Mouse (Mus musculus) layer of hippocampus, adult 8-10 months (tissue): ENCODE results near the gene Pou2f3. TPM values are rescaled to one million over a fixed set of nuclear protein-coding genes. Genes with fewer than 3 reads are reported as not detected.

Experiments
- DNase-seq, 2 experiments: peaks; one replicate each; pipeline ENCODE4 v3.0.0; 2022; ENCODE audit warnings: low spot score in 2 of 2
- total RNA-seq, 4 experiments: library from RNA; stranded (reverse); gene quantifications; 2 replicates each; pipeline ENCODE4 v1.2.4; 2022

Gene Pou2f3
- total RNA-seq, 4 experiments from 2014 or later = 0.34 TPM; not detected in 3

DNA sequence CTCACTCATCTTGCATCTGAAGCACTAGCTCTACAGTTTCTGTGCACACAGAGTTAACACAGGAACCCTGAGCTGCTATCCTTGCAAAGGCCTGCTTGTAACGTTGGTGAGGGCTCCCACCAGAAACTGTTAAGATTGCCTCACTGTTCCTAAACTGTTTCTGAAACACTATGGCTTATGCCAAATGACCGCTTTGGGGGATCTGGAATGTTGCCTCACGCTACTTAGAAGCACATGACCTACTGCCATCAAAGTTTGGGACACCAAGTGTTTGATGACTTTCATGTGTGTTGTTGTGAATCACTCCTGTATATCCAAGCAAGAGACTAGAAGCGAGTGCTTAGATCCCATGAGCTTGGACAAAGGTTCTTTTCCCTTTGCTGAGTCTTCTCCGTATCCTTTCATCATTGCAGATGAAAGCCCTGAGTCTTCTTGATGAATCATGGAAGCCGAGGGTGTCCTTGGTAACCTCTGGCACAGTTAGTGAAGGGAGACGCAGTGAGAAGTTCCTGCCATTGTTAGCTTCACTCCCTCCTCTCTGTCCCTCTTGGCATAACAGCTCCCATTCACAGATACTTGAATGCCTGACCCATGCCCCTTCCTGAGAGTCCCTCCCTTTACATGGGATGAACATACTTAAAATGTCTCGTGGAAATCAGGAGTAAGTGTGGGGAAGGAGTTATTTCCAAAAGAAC is 99.7 kb downstream of the Pou2f3 start:
- no peak for DNase-seq

DNA sequence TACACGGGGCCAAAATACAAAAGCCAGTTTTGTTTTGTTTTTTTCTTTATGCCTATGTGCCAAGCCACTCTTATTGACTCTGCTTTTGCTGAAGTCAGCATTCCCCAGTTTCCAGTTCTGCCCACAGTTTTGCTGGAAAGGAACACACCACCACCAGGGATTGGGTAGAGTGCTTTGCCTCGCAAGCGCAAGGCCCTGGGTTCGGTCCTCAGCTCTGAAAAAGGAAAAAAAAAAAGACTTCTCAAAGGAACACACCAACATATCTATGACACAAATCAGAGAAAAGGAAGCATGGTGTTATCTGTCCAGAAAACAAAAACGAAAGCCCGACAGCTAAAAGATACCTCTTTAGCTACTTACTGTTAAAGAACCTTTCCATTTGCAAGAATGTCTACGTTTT is 101.0 kb downstream of the Pou2f3 start:
- no peak for DNase-seq

DNA sequence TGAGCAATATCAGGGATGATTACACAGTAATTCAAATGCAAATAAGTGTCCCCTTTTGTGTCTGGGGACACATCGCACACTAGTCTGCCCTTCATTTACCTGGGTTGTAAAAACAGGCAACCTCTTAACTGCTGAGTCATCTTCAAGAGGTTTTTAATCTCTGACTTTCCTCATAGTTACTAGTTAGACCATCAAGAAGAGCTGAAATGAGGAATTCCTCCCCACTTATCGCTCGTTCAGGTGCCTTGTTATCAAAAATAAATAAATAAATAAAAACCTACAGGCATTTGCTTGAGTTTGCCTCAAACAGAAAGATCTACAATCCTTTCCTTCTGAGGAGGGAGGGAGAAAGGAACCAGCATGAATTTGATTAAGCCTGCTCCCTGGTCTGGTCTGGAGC is 101.4 kb downstream of the Pou2f3 start:
- DNase-seq = no peak

DNA sequence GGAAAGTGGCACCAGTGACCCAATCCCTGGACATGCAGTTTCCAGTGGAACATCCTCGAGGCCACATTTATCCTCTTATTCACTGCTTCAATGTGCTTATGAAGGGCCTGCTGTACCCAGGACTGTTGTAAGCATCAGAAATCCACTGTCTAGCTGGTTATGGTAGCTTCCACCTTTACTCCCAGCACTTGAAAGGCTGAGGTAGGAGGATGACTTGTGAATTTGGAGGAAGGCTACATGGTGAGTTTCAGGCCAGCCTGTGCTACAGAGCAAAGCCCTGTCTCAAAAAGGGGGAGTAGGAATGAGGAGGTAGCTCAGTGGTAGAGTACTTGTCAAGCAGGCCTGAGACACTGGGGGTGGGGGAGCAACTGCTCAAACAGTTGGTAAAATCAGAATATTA is 102.1 kb downstream of the Pou2f3 start:
- no peak for DNase-seq

DNA sequence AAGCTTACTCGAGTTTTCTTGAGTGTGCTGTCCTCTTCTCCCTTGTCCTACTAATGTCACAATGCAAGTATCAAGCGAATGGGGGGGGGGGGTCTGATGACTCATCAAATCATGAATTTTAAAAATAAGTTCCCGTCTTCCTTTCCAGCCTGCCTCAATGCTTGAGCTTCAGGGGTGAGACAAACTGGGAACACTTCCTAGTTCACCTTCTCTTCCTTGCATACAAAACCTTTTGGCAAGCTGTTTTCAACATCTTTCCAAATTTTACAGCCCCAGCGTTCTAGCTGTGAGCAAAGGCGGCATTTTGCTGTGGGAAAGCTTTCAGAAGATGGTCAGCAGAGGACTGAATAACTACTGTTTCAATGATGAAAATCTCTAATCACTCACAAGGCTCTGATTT is 102.6 kb downstream of the Pou2f3 start:
- DNase-seq = no peak

GRCm38 (mm10) chr9:43107187-43107517 is 103.0 kb downstream of the Pou2f3 start, which contains the start of gene Arhgef12:
Gene Arhgef12 (minus strand): TSS chr9:43107239.
- DNase-seq = peak; percentile 57 to 61

GRCm38 (mm10) chr9:43106426-43107186 is 103.6 kb downstream of the Pou2f3 start:
- DNase-seq = no peak

GRCm38 (mm10) chr9:43105664-43106361 is 104.4 kb downstream of the Pou2f3 start:
- DNase-seq = peak; percentile 84 to 87

DNA sequence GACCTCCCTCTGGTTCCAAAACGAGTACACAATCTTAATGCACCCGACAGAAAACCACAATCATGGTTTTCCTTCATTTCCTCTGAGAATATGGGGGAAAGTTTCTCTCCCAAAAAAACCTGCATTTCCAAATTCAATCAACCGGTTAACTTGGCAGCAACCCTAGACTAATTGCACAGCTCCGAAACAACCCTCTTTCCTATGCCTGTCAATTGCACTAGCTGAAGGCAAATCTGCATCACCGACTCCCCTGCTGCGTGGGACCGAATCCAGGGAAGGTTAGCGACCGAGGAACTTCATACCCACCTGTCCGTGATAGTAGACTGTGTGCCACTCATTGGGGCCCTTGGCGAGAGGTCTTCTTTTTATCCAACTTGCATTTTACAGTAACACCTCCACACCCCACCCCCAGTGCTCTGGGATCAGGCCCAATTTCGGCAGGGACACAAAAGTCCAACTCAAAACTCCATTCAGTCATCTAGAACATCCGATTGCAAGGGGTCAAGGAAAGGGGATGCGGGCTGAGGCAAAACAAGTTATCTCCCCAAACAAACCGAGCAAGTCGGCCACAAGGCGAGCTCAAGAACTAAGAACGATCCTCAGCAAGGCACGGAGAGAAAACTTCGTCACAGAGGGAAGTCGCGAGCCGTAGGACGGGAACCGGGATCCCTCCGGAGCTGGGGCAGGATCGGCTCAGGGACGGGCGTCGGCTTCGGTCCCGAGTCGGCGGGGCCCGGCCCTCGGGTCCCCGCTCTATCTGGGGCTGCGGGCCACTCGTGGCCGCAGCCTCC is 105.1 kb downstream of the Pou2f3 start:
- DNase-seq = no peak

DNA sequence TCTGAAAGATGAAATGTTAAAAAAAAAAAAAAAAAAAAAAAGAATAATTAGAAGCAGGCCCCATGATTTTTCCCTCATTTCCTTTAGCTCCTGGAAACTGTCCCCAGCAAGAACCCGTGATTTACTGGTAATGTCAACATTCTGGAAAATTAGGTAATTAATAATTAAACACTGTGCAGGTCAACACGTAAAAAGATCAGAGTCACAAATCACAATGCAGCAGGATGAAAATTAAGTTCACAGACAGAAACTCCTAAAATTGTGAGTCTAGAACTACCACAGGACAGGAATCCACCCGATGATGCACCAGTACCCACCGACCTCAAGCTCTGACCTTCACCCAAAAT is 105.7 kb downstream of the Pou2f3 start:
- no peak for DNase-seq

DNA sequence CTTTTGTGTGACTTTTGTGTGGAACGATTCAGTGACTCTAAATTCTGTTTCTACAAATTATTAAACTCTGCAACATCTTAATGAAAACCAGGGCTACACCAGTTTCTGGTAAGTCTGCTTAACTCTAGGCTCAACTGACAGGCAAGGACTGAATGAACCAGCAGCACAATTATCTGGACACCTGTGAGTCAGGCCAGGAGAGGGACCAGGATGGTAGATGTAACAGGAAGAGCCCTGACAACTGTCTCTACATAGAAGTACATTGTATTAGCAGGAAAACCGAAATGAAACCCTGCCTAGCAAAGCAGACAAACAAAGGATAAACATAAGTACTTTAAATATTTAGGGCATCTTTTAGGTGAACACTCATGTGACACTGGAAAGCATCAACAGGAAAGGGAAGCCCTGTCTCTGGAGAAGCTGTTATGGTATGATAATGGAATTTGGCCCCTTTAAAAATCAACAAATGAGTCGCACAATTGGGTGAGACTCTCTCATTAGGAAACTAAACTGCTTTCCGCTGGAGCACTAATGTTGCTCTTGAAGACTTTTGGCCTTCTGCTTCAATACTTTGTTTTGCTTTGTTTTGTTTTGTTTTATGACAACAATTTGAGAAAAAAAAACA is 106.4 kb downstream of the Pou2f3 start:
- no peak for DNase-seq

- DNase-seq = no peak
These were observed 107.2 kb downstream of the Pou2f3 start for GRCm38 (mm10) chr9:43102931-43103330.

DNA sequence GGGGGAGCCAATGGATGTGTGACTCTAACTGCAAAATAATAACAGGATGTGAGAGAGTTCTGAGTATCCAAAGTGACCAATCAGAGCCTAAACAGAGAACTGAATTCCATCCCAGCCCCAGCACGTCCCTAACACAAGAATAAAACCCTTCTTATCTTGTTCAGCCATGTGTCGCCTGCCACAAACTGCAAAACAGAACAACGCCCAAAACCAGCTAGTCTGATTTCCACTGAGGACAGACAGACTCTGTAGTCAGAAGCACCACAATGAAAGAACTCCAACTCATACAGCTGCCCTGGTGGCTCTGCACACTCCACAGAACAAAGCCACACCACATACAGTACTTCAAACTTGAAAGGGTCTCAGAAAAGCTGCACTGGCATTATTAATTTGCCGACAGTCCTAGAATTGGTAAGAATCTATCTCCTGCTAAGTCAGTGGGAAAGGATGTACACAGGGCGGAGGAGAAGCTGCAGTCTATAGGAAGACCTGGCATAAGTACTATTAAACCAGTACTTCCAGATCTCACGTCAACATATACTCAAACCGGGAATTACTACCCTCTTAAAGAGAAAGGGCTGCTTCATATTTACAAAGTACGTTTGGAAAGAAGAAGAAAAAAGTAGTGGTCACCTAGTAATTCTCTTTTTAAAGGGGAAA is 108.1 kb downstream of the Pou2f3 start:
- DNase-seq = no peak

DNA sequence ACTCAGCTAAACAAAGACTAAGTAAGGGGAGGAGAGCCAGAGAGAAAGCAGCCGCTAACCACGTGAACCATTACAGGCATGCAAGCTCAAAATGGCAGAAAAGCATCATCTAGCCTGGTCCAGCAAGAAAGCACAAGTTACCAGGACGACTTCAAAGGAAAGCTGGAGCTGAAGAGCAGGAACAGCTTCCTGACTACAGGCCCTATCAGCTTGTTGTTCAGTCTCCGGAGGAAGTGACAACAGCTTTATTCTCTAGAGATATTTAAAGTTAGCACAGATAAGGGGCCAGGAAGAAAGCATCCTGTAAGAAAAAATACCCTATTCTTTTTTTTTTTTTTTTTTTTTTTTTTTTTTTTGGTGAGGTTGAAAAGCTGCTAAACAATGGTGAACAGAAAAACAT is 111.2 kb downstream of the Pou2f3 start:
- no peak for DNase-seq

DNA sequence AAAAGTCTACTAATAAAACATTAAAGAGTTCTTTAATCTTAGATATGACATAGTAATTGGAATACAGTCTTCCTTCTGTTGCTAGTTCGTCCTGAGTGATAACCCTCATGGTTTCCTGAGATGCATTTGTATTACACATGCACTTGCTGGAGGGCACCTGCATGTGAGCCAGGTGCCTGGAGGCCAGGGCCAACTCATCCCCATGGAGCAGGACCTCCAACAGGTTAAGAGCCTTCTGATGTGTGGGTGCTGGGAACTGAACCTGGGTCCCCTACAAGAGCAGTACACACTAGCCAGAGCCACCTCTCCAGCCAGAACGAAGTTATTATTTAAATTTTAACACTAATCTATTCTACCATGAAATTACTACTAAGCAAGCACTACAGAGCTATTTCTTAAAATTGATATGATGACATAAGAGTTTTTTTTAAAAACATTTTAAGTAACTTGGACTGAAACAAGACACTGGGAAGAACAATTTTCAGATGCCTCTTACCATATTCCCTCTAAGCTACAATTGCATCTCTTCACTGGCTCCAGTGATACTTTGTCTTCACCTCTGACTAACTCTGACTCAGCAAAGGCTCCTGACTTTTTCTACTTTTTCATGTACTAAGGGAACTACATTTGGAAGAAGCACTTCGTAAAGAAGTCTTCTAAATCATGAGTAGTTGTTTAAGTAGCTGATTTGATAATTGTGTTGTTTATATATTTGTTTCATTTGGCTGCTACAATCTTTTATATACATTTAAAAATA is 112.2 kb downstream of the Pou2f3 start:
- DNase-seq = no peak

- DNase-seq = no peak
These were observed 113.8 kb downstream of the Pou2f3 start for GRCm38 (mm10) chr9:43096337-43096736.

GRCm38 (mm10) chr9:43094828-43095227 is 115.3 kb downstream of the Pou2f3 start:
- no peak for DNase-seq

- DNase-seq = no peak
These were observed 116.4 kb downstream of the Pou2f3 start for GRCm38 (mm10) chr9:43093803-43094202.

DNA sequence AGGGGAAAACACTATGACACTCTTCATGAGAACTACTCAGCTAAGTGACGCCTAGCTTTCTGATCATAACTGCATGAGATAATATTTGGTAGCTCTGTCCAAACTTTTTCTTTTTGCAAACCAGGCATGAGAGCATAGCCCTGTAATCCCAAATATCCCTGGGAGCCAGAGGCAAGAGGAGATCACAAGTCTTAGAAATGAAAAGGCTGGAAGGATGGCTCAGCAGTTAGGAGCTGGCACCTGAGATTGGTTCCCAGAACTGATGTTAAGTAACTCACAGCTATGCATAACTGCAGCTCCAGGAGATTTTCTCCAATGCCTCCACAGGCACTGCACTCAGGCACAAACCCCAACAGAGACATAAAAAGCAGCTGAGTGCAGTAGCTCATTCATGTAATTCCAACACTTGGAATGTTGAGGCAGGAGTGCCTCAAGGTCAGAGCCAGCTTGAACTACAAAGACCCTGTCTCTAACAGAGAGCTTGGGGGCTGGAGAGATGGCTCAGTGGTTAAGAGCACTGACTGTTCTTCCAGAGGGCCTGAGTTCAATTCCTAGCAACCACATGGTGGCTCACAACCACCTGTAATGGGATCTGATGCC is 124.4 kb downstream of the Pou2f3 start:
- DNase-seq = no peak
